Mouse (Mus musculus) fat pad, adult 2 months (tissue): ENCODE results near the gene Sirt2.

Experiments
- DNase-seq: peaks from one replicate; pipeline ENCODE4 v3.0.0-alpha.2; 2011; ENCODE audit warnings: low read depth, low spot score; ENCODE audit errors: extremely low read depth

The Sirt2 gene

GRCm38 (mm10) chr7:28814306-28815034 is 47.9 kb downstream of the Sirt2 start:
- DNase-seq = no peak

- no peak for DNase-seq
Observed at GRCm38 (mm10) chr7:28815230-28815629, 48.7 kb downstream of the Sirt2 start.

- DNase-seq = no peak
Observed at GRCm38 (mm10) chr7:28816201-28816600, 49.7 kb downstream of the Sirt2 start.

- DNase-seq = no peak
Observed at GRCm38 (mm10) chr7:28816920-28817319, 50.4 kb downstream of the Sirt2 start.

DNA sequence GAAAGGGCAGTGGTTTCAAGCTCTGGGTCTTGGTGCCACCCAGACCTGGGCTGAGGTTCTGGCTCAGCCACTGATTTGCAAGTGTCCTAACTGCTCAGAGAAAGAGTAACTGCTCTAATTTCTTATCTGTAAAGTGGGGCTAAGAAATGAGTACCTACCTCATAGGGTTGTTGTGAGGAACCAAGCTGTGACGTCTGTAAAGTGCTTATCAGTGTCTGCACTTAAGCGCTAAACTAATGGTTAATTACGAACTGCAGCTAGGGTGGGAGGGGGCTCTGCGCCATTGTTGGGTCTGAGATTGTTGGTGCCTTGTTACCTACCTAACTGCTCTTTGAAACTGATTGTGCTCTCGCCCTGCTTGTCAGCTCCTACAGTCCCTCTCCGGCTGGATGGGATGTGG is 51.0 kb downstream of the Sirt2 start:
- no peak for DNase-seq

- DNase-seq = no peak
Observed at GRCm38 (mm10) chr7:28817957-28818356, 51.4 kb downstream of the Sirt2 start.

DNA sequence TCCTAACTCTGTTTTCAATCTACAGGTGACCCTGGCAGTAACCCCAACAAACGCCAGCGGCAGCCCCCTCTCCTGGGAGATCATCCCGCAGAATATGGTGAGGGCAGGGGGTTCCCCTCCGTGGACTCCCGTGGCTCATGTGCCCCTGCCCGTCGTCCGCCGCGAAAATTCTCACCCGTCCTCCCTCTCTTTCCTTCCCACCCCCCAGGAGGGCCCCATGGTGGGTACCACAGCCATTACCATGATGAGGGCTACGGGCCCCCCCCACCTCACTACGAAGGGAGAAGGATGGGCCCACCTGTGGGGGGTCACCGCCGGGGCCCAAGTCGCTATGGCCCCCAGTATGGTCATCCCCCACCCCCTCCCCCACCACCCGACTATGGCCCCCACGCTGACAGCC is 51.9 kb downstream of the Sirt2 start:
- DNase-seq = no peak

GRCm38 (mm10) chr7:28818861-28819452 is 52.4 kb downstream of the Sirt2 start:
- DNase-seq = no peak

DNA sequence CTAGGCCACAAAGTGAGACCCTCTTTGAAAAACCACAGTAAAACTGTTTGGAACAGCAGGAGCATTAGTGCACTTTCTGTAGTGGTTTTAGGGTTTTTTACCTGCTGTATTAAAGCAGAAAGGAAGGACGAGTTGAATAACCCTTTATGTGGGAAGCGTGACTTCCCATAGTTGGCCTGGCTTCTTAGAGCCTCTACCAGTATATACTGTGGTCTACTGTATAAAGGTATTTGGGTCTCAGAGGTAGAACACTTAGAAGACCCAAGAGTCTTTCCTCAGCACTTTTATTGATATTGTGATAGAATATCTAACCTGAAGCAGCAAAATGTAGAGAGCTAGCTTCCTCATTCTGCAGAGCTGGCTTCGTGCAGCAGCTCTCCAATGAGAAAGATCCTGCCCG is 53.0 kb downstream of the Sirt2 start:
- DNase-seq = no peak

- no peak for DNase-seq
Observed at GRCm38 (mm10) chr7:28820358-28821260, 54.1 kb downstream of the Sirt2 start.

DNA sequence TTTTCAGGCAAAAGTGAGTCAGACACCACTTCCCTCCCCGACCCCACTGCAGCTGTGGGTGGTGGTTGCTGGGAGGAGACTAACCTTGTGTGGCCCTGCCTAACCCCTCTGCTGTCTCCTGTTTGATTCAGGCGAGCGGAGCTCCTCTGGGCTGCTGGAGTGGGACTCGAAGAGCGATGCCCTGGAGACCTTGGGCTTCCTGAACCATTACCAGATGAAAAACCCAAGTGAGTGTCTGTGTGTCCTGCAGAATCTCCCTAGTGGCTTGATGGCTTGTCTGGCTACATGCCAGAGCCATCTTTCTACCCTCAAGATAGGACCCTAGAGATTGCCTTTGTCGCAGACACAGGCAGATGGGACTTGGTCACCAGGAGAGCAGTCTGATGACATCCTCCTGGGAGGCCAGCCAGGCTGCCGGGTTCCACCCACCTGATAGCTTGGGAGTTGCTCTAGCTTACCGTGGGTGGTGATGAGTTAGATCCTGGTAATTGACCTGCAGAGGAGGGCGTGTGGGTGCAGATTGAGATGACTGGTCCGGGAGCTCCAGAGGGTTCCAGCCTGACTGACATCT is 54.8 kb downstream of the Sirt2 start:
- no peak for DNase-seq

GRCm38 (mm10) chr7:28822556-28822955 is 56.0 kb downstream of the Sirt2 start:
- DNase-seq = no peak

DNA sequence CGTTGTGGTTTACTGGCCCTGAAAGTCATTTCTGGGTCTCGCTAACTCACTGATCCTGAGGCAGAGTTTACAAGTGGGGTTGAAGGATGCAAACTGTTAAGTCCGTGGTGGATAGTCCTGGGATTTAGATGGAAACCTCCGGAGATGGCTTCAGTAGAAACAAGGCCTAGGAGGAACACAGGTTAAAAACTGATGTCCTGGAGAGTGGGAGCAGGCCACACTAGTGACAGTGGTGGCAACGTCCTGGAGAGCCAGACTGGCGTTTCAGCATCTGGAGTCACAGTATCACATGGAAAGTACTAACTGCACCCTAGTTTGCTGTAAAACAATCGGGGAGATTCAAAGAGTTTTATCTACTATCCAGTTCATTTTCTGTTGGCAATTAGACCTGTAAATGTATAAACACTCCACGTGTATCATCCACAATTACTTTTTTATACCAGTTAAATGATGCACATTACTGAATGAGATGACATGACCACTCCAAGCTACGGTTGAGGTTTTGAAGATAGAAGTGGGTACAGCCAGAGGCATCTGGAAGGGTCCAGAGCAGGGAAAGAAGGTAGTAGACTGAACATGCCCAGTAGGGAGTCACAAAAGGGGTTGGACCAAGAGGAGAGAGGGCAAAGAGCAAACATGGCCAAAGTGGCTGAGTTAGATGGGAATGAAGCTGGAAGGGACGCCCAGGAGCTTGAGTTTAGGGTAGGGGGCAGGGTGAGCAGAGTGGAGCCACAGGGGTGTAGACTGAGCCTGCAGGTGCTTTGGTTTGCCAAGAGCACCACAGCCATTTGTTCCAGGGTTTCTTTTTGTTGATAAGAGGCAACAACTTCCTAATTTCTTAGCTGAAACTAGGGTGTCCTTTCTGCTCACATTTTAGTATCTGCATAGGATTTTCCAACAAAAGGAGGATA is 56.7 kb downstream of the Sirt2 start:
- DNase-seq = no peak

GRCm38 (mm10) chr7:28823932-28824331 is 57.4 kb downstream of the Sirt2 start:
- no peak for DNase-seq

DNA sequence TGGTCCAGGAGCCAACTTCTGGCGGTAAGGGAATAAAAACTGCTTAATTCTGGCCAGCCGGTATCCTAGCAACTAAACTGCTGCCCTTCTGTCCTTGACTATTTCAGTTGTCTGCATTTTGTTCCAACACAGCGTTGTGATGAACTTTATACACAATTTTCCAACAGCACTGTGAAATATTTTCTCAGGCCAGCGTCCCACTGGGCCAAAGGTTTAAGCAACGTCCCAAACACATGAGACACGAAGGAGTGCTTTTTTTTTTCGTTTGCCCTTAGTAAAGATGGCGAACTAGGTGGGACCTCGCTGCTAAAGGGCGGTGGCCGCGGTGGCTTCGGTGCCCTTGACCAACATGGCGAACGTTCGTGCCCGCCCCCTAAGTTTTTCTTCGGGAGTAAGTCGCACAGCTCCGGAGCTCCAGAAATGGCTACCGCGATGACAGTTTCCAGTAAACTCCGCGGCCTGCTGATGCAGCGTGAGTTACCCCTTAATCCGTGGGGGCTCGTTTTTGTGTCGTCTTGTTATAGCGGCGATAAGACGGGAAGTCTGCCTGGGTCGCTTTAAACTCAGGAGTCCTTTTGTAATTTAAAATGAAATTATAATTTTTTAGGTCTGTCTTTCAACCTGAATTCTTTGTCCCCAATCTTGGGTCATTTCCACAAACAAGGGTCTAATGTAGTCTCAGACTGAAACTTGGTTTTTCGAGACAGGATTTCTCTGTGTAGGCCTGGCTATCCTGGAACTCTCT is 58.6 kb downstream of the Sirt2 start, which contains the start of gene Ech1:
TSS of gene Ech1 (plus strand) at position 277 of the 745 bp plus-strand sequence.
- peak; percentile 99 for DNase-seq

GRCm38 (mm10) chr7:28825686-28826401 is 59.3 kb downstream of the Sirt2 start:
- no peak for DNase-seq

GRCm38 (mm10) chr7:28826402-28826772 is 59.9 kb downstream of the Sirt2 start:
- DNase-seq = no peak

DNA sequence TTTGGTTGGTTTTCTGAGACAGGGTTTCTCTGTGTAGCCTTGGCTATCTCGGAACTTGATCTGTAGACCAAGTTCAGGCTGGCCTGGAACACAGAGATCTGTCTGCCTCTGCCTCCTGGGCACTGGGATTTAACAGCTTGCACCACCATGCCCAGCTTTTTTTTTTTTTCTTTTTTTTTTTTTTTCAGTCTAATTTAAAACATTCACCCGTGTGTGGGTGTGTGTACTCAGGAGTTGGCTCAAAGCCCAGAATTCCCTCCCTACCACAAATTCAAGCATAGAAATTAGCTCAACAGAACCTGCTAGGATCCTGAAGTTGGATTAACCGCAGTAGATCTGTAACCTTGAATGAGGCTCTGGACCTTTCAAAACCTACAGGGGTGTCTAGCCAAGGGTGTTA is 60.8 kb downstream of the Sirt2 start:
- peak; percentile 84 for DNase-seq

DNA sequence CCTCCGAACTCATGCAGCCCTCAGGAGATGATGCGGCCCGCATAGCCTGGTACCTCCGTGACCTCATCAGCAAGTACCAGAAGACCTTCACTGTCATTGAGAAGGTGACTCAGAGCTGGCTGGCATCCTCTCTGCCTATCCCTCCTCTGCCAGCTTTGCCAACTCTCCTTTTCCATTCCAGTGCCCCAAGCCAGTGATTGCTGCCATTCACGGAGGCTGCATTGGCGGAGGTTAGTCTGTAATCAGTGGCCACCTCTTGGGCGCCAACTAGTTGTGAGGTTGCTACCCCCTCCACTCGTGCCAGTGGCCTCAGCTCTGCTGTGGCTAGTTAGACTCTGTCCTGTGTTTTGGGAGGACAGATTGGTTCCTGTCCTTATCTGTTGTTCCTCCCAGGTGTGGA is 63.3 kb downstream of the Sirt2 start:
- no peak for DNase-seq
